ENCODE assay signal across 19 mouse cellular contexts in the genomic region with DNA sequence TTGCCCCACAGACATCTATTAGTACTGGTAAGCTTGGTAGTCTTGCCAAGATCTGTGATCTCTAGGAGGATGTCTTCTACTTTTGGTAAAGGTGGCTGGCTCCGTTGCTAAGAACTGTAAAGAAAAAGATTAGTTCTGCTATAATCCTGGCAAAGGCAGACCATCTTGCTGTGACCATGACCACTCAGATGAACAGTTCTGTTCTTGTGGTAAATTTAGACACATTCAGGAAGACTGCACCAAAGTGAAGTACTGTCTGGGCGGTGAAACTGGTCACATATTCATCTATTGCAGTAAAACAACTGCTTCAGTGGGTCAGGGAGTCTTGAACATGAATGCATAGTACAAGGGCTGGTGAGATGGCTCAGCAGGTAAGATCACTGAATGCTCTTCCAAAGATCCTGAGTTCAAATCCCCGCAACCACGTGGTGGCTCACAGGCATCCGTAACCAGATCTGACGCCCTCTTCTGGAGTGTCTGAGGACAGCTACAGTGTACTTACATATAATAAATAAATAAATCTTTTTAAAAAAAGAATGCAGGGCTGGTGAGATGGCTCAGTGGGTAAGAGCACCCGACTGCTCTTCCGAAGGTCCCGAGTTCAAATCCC.
DNase-seq lines count a peak whose midpoint lies in the region; ATAC-seq and TF ChIP-seq lines count a peak whose summit lies in the region.
"Had no signal": no experiment of that assay in that cellular context is flagged by ENCODE, and none has a peak within 500 bp of the region (broad histone marks: within the 10 kb centered on the region; RNA-seq: fewer than 3 reads in every experiment).

No protein-coding gene starts in this region.

- no peak for TF ChIP-seq CTCF in thymus, adult 2 months (IDR thresholded peaks at IDR 0.05; ENCODE audit: borderline replicate concordance, control insufficient read depth, extremely low read depth, insufficient read depth, low read length, poor library complexity)

- H3K27me3 ChIP-seq in embryonic facial prominence, embryonic 11.5 days (ENCODE audit: control insufficient read depth, insufficient read depth, low read length) = no peaks in the 10 kb centered on the region
- peaks cover 17% of the 10 kb centered on the region; the same call in 1 of the 2 replicates for H3K27me3 ChIP-seq in embryonic facial prominence, embryonic 10.5 days (replicated peaks; ENCODE audit: low read depth, poor library complexity, severe bottlenecking)
- no peaks in the 10 kb centered on the region for H3K27me3 ChIP-seq in kidney, embryonic 15.5 days
- H3K27me3 ChIP-seq in thymus, adult 2 months (ENCODE audit: control insufficient read depth, insufficient read depth, low read length) = no peaks in the 10 kb centered on the region
- H3K27me3 ChIP-seq: midbrain, embryonic 13.5 days; neural tube, embryonic 15.5 days had no signal

- no peak for TF ChIP-seq POLR2A in thymus, adult 2 months (IDR thresholded peaks at IDR 0.05; ENCODE audit: control insufficient read depth, extremely low read depth, insufficient read depth, low read length, poor library complexity)

- H3K9ac ChIP-seq in embryonic facial prominence, embryonic 11.5 days (replicated peaks; ENCODE audit: low read length) = 0 out of 2 replicates have a peak overlapping the region, but pooled peaks have one; percentile 4
- no peak overlapping the region for H3K9ac ChIP-seq in kidney, embryonic 15.5 days
- H3K9ac ChIP-seq: liver, embryonic 15.5 days; midbrain, embryonic 13.5 days; neural tube, embryonic 15.5 days had no signal

- H3K27ac ChIP-seq in embryonic facial prominence, embryonic 11.5 days (replicated peaks; ENCODE audit: low read depth, low read length) = no peak overlapping the region
- H3K27ac ChIP-seq in embryonic facial prominence, embryonic 10.5 days (replicated peaks) = no peak overlapping the region
- 0 out of 2 replicates have a peak overlapping the region, but pooled peaks have one; percentile 43 for H3K27ac ChIP-seq in kidney, embryonic 15.5 days
- peak overlapping the region; percentile 91 for H3K27ac ChIP-seq in thymus, adult 2 months (ENCODE audit: control insufficient read depth, insufficient read depth, low read length)
- H3K27ac ChIP-seq: hindbrain, embryonic 10.5 days; hindbrain, postnatal 0 days; liver, embryonic 15.5 days; midbrain, embryonic 13.5 days; neural tube, embryonic 15.5 days had no signal

- no peaks in the 10 kb centered on the region for H3K36me3 ChIP-seq in embryonic facial prominence, embryonic 11.5 days (replicated peaks; ENCODE audit: control insufficient read depth, insufficient read depth, low read depth, low read length)
- H3K36me3 ChIP-seq in embryonic facial prominence, embryonic 10.5 days (replicated peaks) = no peaks in the 10 kb centered on the region
- H3K36me3 ChIP-seq in kidney, embryonic 15.5 days = no peaks in the 10 kb centered on the region
- no peaks in the 10 kb centered on the region for H3K36me3 ChIP-seq in thymus, adult 2 months (ENCODE audit: control insufficient read depth, insufficient read depth, low read length)
- H3K36me3 ChIP-seq: hindbrain, embryonic 10.5 days; liver, embryonic 15.5 days; midbrain, embryonic 13.5 days; neural tube, embryonic 15.5 days had no signal

- WGBS in embryonic facial prominence, embryonic 11.5 days = 78% methylated on average over 9 of the region's 9 CpGs
- 80% methylated on average over 9 of the region's 9 CpGs for WGBS in embryonic facial prominence, embryonic 10.5 days
- WGBS in kidney, embryonic 15.5 days = 78% methylated on average over 9 of the region's 9 CpGs
- 77% methylated on average over 9 of the region's 9 CpGs for WGBS in thymus, adult 2 months

- no peak for ATAC-seq in embryonic facial prominence, embryonic 11.5 days (replicated peaks; ENCODE audit: insufficient number of reproducible peaks, low FRiP score, low TSS enrichment, low read depth)
- ATAC-seq in kidney, embryonic 15.5 days (replicated peaks; ENCODE audit: low FRiP score) = no peak
- ATAC-seq: forebrain, embryonic 16.5 days; hindbrain, postnatal 0 days; lung, postnatal 0 days; midbrain, embryonic 13.5 days had no signal

- no peaks in the 10 kb centered on the region for H3K4me1 ChIP-seq in embryonic facial prominence, embryonic 11.5 days (ENCODE audit: control insufficient read depth, insufficient read depth, low read length)
- H3K4me1 ChIP-seq in embryonic facial prominence, embryonic 10.5 days = peaks cover 18% of the 10 kb centered on the region
- H3K4me1 ChIP-seq in kidney, embryonic 15.5 days = peaks cover 19% of the 10 kb centered on the region
- peaks cover 15% of the 10 kb centered on the region for H3K4me1 ChIP-seq in thymus, adult 2 months (replicated peaks; ENCODE audit: control insufficient read depth, insufficient read depth, low read length)
- H3K4me1 ChIP-seq: midbrain, embryonic 13.5 days had no signal

- no peak for DNase-seq in embryonic facial prominence, embryonic 11.5 days (ENCODE audit: low spot score)
- DNase-seq in embryonic facial prominence, embryonic 10.5 days (ENCODE audit: low spot score) = no peak
- no peak for DNase-seq in kidney, adult 8-10 months
- no peak for DNase-seq in thymus, adult 2 months
- DNase-seq in thymus, postnatal 0 days (ENCODE audit: low spot score) = no peak
- peak; percentile 45 for DNase-seq in naive thymus-derived CD4-positive, alpha-beta T cell, adult 2 months (ENCODE audit: low read depth)
- DNase-seq in urinary bladder, postnatal 10 days (ENCODE audit: low spot score) = no peak
- DNase-seq: adrenal gland, adult 2 months; gastrocnemius, postnatal 25 days; kidney, adult 11 months; right cerebral cortex, postnatal 25 days had no signal

- no peak overlapping the region for H3K4me2 ChIP-seq in embryonic facial prominence, embryonic 11.5 days (ENCODE audit: low read depth, low read length)
- H3K4me2 ChIP-seq in kidney, embryonic 15.5 days = peak overlapping the region; percentile 40; the same call in 1 of the 2 replicates
- H3K4me2 ChIP-seq: liver, embryonic 15.5 days; midbrain, embryonic 13.5 days; neural tube, embryonic 15.5 days had no signal

- no peak overlapping the region for H3K4me3 ChIP-seq in embryonic facial prominence, embryonic 11.5 days (ENCODE audit: low read depth, low read length)
- no peak overlapping the region for H3K4me3 ChIP-seq in embryonic facial prominence, embryonic 10.5 days
- no peak overlapping the region for H3K4me3 ChIP-seq in kidney, embryonic 15.5 days (replicated peaks)
- no peak overlapping the region for H3K4me3 ChIP-seq in thymus, adult 2 months (ENCODE audit: control insufficient read depth, insufficient read depth, low read length)
- H3K4me3 ChIP-seq: hindbrain, embryonic 10.5 days; liver, embryonic 15.5 days; midbrain, embryonic 13.5 days; neural tube, embryonic 15.5 days had no signal

- H3K9me3 ChIP-seq in embryonic facial prominence, embryonic 11.5 days (replicated peaks; ENCODE audit: control insufficient read depth, low read length) = no peaks in the 10 kb centered on the region
- H3K9me3 ChIP-seq in embryonic facial prominence, embryonic 10.5 days = no peaks in the 10 kb centered on the region
- no peaks in the 10 kb centered on the region for H3K9me3 ChIP-seq in kidney, embryonic 15.5 days (replicated peaks)
- H3K9me3 ChIP-seq: hindbrain, embryonic 10.5 days; liver, embryonic 15.5 days; midbrain, embryonic 13.5 days; neural tube, embryonic 15.5 days had no signal

Comparison
In these comparisons a context has a peak if more than half of its experiments do, and no peak if none do; other contexts are left out.
1. H3K27ac ChIP-seq: peak in kidney, embryonic 15.5 days (single experiment) and thymus, adult 2 months (single experiment); none in embryonic facial prominence, embryonic 11.5 days (single experiment) and embryonic facial prominence, embryonic 10.5 days (single experiment).